Mouse (Mus musculus): ENCODE measurements around the gene Mcts2. TPM values are rescaled to one million over a fixed set of nuclear protein-coding genes. Genes with fewer than 3 reads are reported as not detected.
A peak's percentile ranks its signal among the peaks of the same experiment; 100 is the strongest.

The Mcts2 gene
- polyA plus RNA-seq, 1 experiment from 2014 or later = 12.8 TPM

GRCm38 (mm10) chr2:152703596-152704255 is 16.9 kb downstream of the Mcts2 start:
- no peak overlapping the region for H3K4me3 ChIP-seq (ENCODE audit: low read depth, low read length)
- ATAC-seq = no peak
- no peak overlapping the region for H3K27ac ChIP-seq (ENCODE audit: low read depth)
- WGBS (ENCODE audit: insufficient replicate concordance) = 92% methylated on average over 21 of the region's 21 CpGs
- peaks cover 82% of the 10 kb centered on the region for H3K36me3 ChIP-seq (replicated peaks; ENCODE audit: insufficient read depth, low read length)
- peaks cover 5% of the 10 kb centered on the region for H3K4me1 ChIP-seq (ENCODE audit: insufficient read depth)
- TF ChIP-seq EP300 (IDR thresholded peaks at IDR 0.05; ENCODE audit: low read depth) = no peak
- no peak for TF ChIP-seq CTCF (IDR thresholded peaks at IDR 0.05; ENCODE audit: low read depth)
- no peak overlapping the region for H3K9ac ChIP-seq (replicated peaks)
- DNase-seq = no peak
- H3K9me3 ChIP-seq (ENCODE audit: low read length) = no peaks in the 10 kb centered on the region
- no peak overlapping the region for H3K4me2 ChIP-seq (ENCODE audit: low read depth, low read length)
- no peaks in the 10 kb centered on the region for H3K27me3 ChIP-seq (ENCODE audit: insufficient read depth, low read length)

- Histone ChIP-seq H3K4me3 (ENCODE audit: low read depth, low read length) (no peak overlapping the region), H3K9ac (replicated peaks) (no peak overlapping the region), H3K9me3 (ENCODE audit: low read length) (no peaks in the 10 kb centered on the region), H3K36me3 (replicated peaks; ENCODE audit: insufficient read depth, low read length) (peaks cover 77% of the 10 kb centered on the region), H3K4me2 (ENCODE audit: low read depth, low read length) (no peak overlapping the region), H3K4me1 (ENCODE audit: insufficient read depth) (peaks cover 6% of the 10 kb centered on the region), H3K27me3 (ENCODE audit: insufficient read depth, low read length) (no peaks in the 10 kb centered on the region), H3K27ac (ENCODE audit: low read depth) (no peak overlapping the region)
- TF ChIP-seq EP300 (IDR thresholded peaks at IDR 0.05; ENCODE audit: low read depth) = no peak
- 87% methylated on average over 5 of the region's 5 CpGs for WGBS (ENCODE audit: insufficient replicate concordance)
- no peak for ATAC-seq
- DNase-seq = no peak
Observed at GRCm38 (mm10) chr2:152704256-152704605, 17.4 kb downstream of the Mcts2 start.

GRCm38 (mm10) chr2:152704811-152705370 is 18.1 kb downstream of the Mcts2 start:
- Histone ChIP-seq H3K9ac (replicated peaks) (no peak overlapping the region), H3K4me1 (ENCODE audit: insufficient read depth) (peaks cover 11% of the 10 kb centered on the region), H3K4me3 (ENCODE audit: low read depth, low read length) (no peak overlapping the region), H3K4me2 (ENCODE audit: low read depth, low read length) (no peak overlapping the region), H3K9me3 (ENCODE audit: low read length) (no peaks in the 10 kb centered on the region), H3K27ac (ENCODE audit: low read depth) (no peak overlapping the region), H3K36me3 (replicated peaks; ENCODE audit: insufficient read depth, low read length) (peaks cover 71% of the 10 kb centered on the region), H3K27me3 (ENCODE audit: insufficient read depth, low read length) (no peaks in the 10 kb centered on the region)
- no peak for ATAC-seq
- TF ChIP-seq EP300 (IDR thresholded peaks at IDR 0.05; ENCODE audit: low read depth) (no peak), CTCF (IDR thresholded peaks at IDR 0.05; ENCODE audit: low read depth) (no peak)
- 89% methylated on average over 14 of the region's 14 CpGs for WGBS (ENCODE audit: insufficient replicate concordance)
- no peak for DNase-seq

GRCm38 (mm10) chr2:152705993-152706571 is 19.2 kb downstream of the Mcts2 start:
- 86% methylated on average over 22 of the region's 22 CpGs for WGBS (ENCODE audit: insufficient replicate concordance)
- no peak for TF ChIP-seq EP300 (IDR thresholded peaks at IDR 0.05; ENCODE audit: low read depth)
- no peak for TF ChIP-seq CTCF (IDR thresholded peaks at IDR 0.05; ENCODE audit: low read depth)
- DNase-seq (no peak), ATAC-seq (no peak)
- H3K4me1 ChIP-seq (ENCODE audit: insufficient read depth) = peaks cover 11% of the 10 kb centered on the region
- no peak overlapping the region for H3K27ac ChIP-seq (ENCODE audit: low read depth)
- H3K36me3 ChIP-seq (replicated peaks; ENCODE audit: insufficient read depth, low read length) = peaks cover 59% of the 10 kb centered on the region
- no peaks in the 10 kb centered on the region for H3K9me3 ChIP-seq (ENCODE audit: low read length)
- H3K4me3 ChIP-seq (ENCODE audit: low read depth, low read length) = no peak overlapping the region
- H3K4me2 ChIP-seq (ENCODE audit: low read depth, low read length) = no peak overlapping the region
- H3K27me3 ChIP-seq (ENCODE audit: insufficient read depth, low read length) = no peaks in the 10 kb centered on the region
- H3K9ac ChIP-seq (replicated peaks) = no peak overlapping the region; the same call in 1 of the 2 replicates

- no peaks in the 10 kb centered on the region for H3K9me3 ChIP-seq (ENCODE audit: low read length)
- H3K4me3 ChIP-seq (ENCODE audit: low read depth, low read length) = peak overlapping the region; percentile 37
- H3K9ac ChIP-seq (replicated peaks) = peak overlapping the region; percentile 46; the same call in 1 of the 2 replicates
- TF ChIP-seq EP300 (IDR thresholded peaks at IDR 0.05; ENCODE audit: low read depth) (no peak), CTCF (IDR thresholded peaks at IDR 0.05; ENCODE audit: low read depth) (no peak)
- peak overlapping the region; percentile 69 for H3K4me2 ChIP-seq (ENCODE audit: low read depth, low read length)
- peaks cover 11% of the 10 kb centered on the region for H3K4me1 ChIP-seq (ENCODE audit: insufficient read depth)
- no peaks in the 10 kb centered on the region for H3K27me3 ChIP-seq (ENCODE audit: insufficient read depth, low read length)
- ATAC-seq (peak; percentile 21), DNase-seq (no peak)
- peaks cover 48% of the 10 kb centered on the region for H3K36me3 ChIP-seq (replicated peaks; ENCODE audit: insufficient read depth, low read length)
- 42% methylated on average over 7 of the region's 7 CpGs for WGBS (ENCODE audit: insufficient replicate concordance)
- H3K27ac ChIP-seq (ENCODE audit: low read depth) = peak overlapping the region; percentile 83
Observed at GRCm38 (mm10) chr2:152707186-152707585, 20.4 kb downstream of the Mcts2 start.

GRCm38 (mm10) chr2:152707627-152708026 is 20.8 kb downstream of the Mcts2 start:
- 38% methylated on average over 31 of the region's 31 CpGs for WGBS (ENCODE audit: insufficient replicate concordance)
- peaks cover 11% of the 10 kb centered on the region for H3K4me1 ChIP-seq (ENCODE audit: insufficient read depth)
- ATAC-seq = peak; percentile 95

More at GRCm38 (mm10) chr2:152707627-152708026, 20.8 kb downstream of the Mcts2 start:
- DNase-seq = peak; percentile 81
- no peak for TF ChIP-seq CTCF (IDR thresholded peaks at IDR 0.05; ENCODE audit: low read depth)
- no peak for TF ChIP-seq EP300 (IDR thresholded peaks at IDR 0.05; ENCODE audit: low read depth)
- Histone ChIP-seq H3K4me3 (ENCODE audit: low read depth, low read length) (peak overlapping the region; percentile 37), H3K4me2 (ENCODE audit: low read depth, low read length) (peak overlapping the region; percentile 69), H3K27me3 (ENCODE audit: insufficient read depth, low read length) (no peaks in the 10 kb centered on the region), H3K36me3 (replicated peaks; ENCODE audit: insufficient read depth, low read length) (peaks cover 44% of the 10 kb centered on the region), H3K27ac (ENCODE audit: low read depth) (peak overlapping the region; percentile 83), H3K9me3 (ENCODE audit: low read length) (no peaks in the 10 kb centered on the region), H3K9ac (replicated peaks) (peak overlapping the region; percentile 46; the same call in 1 of the 2 replicates)

Data from liver, postnatal 0 days (tissue).